Mouse (Mus musculus) T-helper 1 cell (primary cell): ENCODE data around the gene Ikbke.
"Not testable (repeated sequence)": the region's sequence is repeated elsewhere in the genome, so short reads cannot be mapped to it uniquely, and the experiment has no call there.

ENCODE experiments used
- in situ Hi-C: fragments of 300-600 bp; cut with MboI, MseI; formaldehyde crosslinking; loops from one replicate; pipeline ENCODE4 v1.15.1; 2025; ENCODE audit warnings: high pct_unique_total_duplicates

Gene Ikbke

DNA sequence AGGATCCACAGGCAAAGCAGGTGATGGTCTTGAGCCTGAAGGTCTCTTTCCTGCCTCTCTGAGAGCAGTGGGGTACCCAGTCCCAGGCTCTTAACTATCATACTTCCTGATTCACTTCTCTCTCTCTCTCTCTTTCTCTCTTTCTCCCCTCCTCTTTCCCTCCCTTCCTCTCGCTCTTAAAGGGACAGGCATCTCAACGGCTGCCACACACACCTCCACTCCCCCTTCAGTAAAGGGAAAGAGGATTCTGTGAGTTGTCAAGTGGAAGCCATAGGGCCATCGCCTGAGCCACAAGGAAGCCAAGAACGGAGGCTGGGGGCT lies at the start of gene Ikbke:
Gene Ikbke, minus strand, starts transcription at position 151 of the 321 bp plus-strand sequence.
- in situ Hi-C loops = no loop called here

DNA sequence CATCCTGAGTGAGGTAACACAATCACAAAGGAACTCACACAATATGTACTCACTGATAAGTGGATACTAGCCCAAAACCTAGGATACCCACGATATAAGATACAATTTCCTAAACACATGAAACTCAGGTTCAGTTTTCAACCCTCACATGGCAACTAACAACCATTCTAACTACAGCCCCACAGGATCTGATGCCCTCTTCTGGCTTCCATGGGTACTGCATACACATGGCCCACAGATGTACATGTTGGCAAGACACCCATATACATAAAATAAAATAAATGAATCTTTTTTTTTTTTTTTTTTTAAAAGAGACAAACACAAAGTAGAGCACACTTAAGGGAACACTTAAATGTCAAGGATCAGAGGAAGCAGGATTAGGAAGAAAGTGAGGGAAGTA lies 49.7 kb upstream of the Ikbke start:
- in situ Hi-C loops = not testable (repeated sequence)

GRCm38 (mm10) chr1:131327167-131327566 lies 47.8 kb upstream of the Ikbke start:
- in situ Hi-C loops = no loop called here

- in situ Hi-C loops = no loop called here
Observed at GRCm38 (mm10) chr1:131324816-131325463, 45.5 kb upstream of the Ikbke start.

DNA sequence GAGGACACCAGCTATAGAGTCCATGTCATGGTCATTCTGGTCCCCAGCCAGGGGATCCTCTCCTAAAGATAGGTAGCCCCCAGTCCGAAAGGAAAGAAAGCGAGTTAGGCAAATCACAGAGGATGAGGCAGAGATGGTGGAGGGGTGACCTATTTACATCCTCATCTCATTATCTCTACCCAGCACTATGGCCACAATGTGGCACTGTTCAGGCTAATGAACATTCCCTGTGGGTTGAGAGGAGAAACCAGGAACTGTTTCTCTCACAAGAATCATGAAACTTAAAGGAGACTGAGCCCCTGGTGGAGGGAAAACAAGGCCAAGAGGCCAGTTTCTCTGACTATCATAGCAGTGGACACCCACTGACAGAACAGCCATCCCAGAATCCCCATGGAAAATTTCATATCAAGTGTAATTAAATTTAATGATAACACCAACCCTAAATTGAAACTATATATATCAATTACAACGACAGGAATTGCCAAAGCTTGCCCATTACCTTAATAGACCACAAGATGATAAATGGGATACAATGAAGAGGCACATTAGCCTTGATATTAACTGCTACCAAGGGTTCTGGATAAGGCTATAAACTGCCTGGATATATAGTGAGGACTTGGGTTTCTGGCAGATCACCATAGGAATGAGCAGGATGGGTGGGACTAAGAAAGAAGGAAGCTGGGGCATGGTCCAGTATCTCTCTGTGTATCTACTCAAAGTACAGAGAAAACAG lies 40.4 kb upstream of the Ikbke start:
- in situ Hi-C loops = no loop called here

DNA sequence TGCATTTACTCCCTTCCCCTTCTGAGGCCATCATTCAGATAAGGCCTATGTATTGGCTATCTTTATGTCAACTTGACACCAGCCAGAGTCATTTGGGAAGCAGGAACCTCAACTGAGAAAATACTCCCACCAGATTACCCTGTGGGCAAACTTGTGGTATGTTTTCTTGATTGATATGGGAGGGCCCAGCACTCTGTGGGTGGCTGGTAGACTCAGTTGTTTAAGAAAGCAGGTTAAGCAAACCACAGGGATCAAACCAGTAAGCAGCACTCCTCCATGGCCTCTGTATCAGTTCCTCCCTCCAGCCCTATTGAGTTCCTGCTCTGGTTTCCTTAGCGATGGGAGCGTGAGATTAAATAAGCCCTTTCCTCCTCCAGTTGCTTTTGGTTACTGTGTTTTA lies 39.0 kb upstream of the Ikbke start:
- in situ Hi-C loops = no loop called here

- in situ Hi-C loops = no loop called here
Observed at GRCm38 (mm10) chr1:131317625-131318024, 38.2 kb upstream of the Ikbke start.

DNA sequence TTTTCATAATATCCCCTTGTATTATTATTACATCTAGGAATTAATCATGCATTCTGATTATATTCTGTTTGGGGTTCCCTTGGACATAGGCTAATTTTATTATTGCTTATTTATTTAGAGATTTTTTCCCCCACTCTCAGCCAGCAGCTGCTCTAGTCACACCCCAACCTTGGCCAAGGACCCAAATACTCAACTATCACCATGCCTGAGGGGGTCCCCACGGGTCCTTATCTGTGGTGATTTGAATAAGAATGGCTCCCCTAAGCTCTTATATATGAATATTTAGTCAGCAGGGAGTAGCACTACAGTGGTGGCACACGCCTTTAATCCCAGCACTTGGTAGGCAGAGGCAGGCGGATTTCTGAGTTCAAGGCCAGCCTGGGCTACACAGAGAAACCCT lies 31.9 kb upstream of the Ikbke start:
- in situ Hi-C loops = no loop called here

DNA sequence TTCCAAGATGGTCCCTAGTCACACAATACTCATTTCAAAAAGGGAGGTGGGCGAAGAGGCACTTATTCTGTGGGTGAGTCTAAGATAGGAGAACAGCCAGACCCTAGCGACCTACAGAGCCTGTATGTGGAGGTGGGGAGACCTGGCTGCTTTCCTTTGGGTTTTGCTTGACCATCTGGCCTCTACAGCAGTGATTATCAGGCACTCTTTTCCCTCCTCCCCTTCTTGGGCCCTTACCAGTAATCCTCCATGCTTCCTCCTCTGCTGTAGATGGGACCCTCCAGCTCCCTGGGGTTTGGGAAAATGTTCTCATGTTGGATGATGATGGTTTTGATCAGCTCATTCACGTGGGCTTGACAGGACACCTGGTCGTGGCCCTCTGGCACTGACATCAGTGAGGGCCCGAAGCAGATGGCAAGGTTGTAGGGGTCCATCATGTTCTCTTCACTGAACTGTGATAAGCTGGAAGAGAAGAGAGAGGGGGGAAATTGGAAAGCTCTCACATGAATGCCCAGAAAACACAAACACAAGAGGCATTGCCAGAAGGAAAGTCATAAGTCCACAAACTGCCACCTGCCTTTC lies 30.9 kb upstream of the Ikbke start:
- in situ Hi-C loops = no loop called here

DNA sequence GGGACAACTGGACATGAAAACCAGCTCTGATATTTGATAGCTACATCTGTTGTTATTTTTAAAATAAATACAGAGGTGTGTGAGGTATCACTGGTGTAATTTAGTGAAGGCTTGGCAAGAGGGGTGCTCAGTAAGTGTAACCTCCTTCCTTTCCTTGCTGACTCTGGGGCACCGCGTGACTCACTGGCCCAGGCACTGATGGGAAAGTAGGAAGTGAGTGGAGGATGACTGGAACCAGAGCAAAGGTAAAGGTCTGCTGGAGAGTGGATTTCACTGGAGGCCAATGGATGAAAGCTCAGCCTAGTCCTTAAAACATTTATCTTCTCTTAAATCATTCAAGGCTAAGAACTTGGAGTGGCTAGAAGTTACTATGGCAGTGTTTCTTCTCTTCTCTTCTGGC lies 21.3 kb upstream of the Ikbke start:
- in situ Hi-C loops = no loop called here

- in situ Hi-C loops = no loop called here
Observed at GRCm38 (mm10) chr1:131299788-131300187, 20.4 kb upstream of the Ikbke start.

- in situ Hi-C loops = no loop called here
Observed at GRCm38 (mm10) chr1:131299240-131299639, 19.8 kb upstream of the Ikbke start.

- in situ Hi-C loops = no loop called here
Observed at GRCm38 (mm10) chr1:131298171-131298570, 18.8 kb upstream of the Ikbke start.

GRCm38 (mm10) chr1:131296726-131297125 lies 17.3 kb upstream of the Ikbke start:
- in situ Hi-C loops = no loop called here

- in situ Hi-C loops = no loop called here
Observed at GRCm38 (mm10) chr1:131295200-131295599, 15.8 kb upstream of the Ikbke start.

DNA sequence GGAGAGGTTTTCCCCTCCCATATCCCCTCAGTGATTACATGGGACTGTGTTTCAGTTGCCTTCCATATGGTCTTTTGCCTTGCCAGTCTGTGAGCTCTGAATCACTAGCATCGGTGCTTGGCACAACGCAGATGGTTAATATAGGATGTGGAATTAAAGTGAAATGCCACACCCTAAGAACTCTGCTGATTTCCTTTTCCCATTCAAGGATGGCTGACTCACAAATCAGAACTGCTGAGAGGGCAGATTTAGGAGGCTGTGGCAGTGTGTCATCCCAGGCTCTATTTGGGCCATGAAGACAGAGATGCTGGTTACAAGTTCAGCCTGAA lies 14.5 kb upstream of the Ikbke start:
- in situ Hi-C loops = loop anchor here (5.0 kb wide), 1 partner anchor 263 kb away; no protein-coding TSS in a partner anchor

DNA sequence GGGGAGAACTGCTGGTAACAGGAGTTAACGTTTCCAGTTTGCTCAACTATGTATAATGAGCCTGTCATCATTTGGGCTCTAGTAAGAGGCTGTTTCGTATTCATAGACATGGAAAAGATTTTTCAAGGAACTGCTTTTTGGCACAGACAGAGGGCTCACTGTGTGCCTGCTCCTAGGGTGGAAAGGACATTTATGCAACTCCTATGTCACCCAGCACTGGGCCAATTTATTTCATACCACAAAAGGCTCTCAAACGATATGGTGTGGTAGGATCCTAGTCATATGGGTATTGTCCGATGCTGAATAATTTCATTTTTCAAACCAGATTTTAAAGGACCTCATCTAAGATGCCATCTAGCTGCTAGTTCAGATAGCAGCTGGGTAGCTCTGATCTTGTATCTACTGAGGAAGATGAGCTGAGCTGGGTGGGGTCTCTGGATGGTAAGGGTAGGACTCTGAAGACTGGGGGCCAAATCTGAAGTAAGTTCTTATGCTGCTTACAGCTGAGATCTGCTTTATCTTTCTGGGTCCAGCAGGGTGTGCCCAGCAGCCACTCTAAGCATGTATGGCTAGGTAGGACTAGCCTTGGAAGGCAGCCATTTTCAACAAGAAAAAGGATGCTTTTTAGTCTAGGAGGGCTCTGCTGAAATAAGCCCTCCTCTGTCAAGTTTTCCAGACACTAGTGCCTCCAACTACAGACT lies 14.0 kb upstream of the Ikbke start:
- in situ Hi-C loops = loop anchor here (5.0 kb wide), 1 partner anchor 264 kb away; no protein-coding TSS in a partner anchor

DNA sequence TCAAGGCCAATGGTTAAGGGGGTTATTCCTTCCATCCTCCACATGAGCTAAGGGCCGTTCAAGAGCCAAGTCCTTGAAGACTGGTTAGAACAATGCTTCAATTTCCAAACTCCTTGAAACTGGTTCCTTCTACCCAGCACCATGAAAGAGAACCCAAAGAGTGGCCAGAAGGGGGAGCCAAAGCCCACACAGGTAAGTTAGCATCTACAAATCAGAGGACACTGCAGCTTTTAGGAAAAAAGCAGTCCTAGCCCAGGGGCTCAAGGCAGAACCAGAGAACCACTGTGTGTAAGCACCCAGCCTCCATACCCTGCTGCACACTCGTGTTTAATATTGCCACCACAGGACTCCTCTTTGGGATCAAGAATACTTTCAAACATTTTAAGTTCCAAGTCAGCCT lies 11.2 kb upstream of the Ikbke start:
- in situ Hi-C loops = loop anchor here (5.0 kb wide), 1 partner anchor 267 kb away; no protein-coding TSS in a partner anchor

- in situ Hi-C loops = no loop called here
Observed at GRCm38 (mm10) chr1:131288938-131289337, 9.5 kb upstream of the Ikbke start.

DNA sequence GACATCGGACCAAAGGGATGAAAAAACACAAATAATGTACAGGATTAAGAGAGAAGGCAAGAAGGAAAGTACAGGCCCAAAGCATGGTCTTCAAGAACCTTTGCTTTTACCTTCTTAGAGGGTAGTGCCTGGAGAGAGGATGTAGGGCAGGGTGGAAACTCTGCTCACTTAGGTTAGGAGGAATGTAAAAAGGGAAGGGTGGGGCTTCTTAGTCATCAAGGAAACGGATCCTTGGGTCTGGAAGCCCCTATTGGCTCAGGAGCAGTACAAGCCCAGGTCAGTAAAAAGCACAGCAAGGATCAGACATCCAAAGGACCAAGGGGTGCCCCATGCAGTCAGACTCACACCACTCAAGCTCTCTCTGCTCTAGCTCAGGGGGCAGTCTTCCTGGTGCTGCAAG lies 7.9 kb upstream of the Ikbke start:
- in situ Hi-C loops = no loop called here

DNA sequence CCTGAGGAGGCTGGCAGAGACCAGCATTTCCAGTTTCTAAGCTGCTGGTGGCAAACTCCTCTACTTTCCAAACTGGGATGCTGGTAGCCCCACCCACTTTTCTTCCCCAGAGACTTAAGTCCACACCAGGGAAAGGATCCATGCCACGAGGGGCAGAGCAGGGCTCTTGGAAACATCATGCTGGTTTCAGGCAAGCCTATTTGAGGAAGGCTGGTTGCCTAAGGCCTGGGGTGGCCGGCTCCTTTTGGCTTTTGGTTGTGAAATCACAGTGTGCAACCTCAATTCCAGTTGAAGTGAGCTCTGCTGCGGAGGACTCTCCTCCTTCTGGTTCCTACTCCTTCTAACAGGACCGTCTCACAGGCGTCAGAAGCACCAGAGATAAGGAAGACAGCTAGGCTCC lies 7.4 kb upstream of the Ikbke start:
- in situ Hi-C loops = no loop called here

DNA sequence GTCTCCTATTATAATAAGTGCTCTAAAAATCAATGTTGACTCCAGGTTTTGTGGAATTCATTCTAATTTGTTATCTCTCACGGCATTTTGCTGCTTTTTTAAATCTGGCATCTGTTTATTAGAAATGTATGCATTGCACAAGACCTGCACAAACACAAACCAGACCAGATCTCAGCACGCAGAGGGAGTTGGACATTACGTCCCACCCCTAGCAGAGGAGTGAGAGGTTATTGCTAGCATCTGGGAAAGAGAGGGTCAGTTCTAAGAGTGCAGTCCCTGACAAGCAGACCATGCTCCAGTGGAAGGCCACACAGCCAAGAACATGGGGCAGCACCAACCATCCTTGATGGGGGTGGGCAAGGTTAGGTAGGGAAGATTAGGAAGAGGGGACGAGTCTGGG lies 5.2 kb upstream of the Ikbke start:
- in situ Hi-C loops = no loop called here

- in situ Hi-C loops = no loop called here
Observed at GRCm38 (mm10) chr1:131284167-131284566, 4.8 kb upstream of the Ikbke start.
